Mouse (Mus musculus): ENCODE data around the gene Rbm47. TPM values are rescaled to one million over a fixed set of nuclear protein-coding genes. Genes with fewer than 3 reads are reported as not detected.

Gene Rbm47
- total and polyA plus RNA-seq, 2 experiments: 47.4 to 63.5 TPM

DNA sequence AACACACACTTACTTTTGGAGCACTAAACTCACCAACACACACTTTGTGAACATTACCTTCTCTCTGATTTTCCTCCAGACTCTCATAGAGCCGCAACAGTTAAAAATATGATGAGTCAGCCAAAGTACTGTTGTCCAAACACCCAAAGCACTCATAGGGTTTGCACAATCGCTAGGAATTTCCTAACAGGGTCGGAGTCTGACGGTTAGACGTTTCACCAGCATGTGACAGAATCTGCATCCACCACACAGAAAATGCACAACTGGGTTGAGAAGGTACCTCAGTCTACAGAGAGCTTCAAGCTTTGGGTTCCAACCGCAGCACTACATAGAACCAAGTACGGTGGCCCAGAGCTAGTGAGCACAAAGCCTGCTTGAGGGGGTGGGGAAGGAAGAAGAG lies 67.0 kb downstream of the Rbm47 start:
- peak overlapping the region; percentile 99 for H3K27ac ChIP-seq (replicated peaks; ENCODE audit: insufficient read depth, low read depth, low read length)
- peak; percentile 97 for DNase-seq (ENCODE audit: extremely low read depth, low read depth, low spot score)
- 18% methylated on average over 7 of the region's 7 CpGs for WGBS

DNA sequence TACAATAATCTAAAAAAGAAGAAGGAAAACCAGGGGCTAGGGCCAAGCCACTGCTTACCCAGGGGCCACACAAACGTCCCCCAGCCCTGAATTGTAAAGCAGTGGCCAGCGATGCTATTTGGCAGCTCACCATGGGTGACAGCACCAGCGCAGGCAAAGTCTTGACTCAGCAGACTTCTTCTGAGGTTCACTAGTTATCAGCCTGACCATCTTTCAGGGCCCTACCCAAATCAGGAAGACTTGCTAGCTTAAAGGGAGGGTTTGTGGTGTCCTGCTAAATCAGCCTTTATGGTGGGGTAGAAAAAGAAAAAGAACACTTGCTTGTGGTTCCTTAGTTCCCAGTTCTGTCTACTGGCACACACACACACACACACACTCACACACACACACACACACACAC lies 67.6 kb downstream of the Rbm47 start:
- WGBS: 18% methylated on average over 3 of the region's 3 CpGs
- H3K27ac ChIP-seq (replicated peaks; ENCODE audit: insufficient read depth, low read depth, low read length): peak overlapping the region; percentile 28
- TF ChIP-seq POLR2A (IDR thresholded peaks at IDR 0.05; ENCODE audit: extremely low read depth, insufficient read depth, low read length): no peak

More for the DNA sequence above, 67.0 kb downstream of the Rbm47 start:
- H3K4me3 ChIP-seq (ENCODE audit: insufficient read depth, low read depth, low read length): no peak overlapping the region
- no peaks in the 10 kb centered on the region for H3K27me3 ChIP-seq (ENCODE audit: control insufficient read depth, insufficient read depth, low read length)
- TF ChIP-seq CTCF (IDR thresholded peaks at IDR 0.05; ENCODE audit: low read depth, low read length) (no peak), POLR2A (IDR thresholded peaks at IDR 0.05; ENCODE audit: extremely low read depth, insufficient read depth, low read length) (no peak)
- H3K79me2 ChIP-seq (ENCODE audit: control insufficient read depth, insufficient read depth, low read length): peaks cover 38% of the 10 kb centered on the region; the same call in 1 of the 2 replicates
- peaks cover 32% of the 10 kb centered on the region for H3K4me1 ChIP-seq (ENCODE audit: control insufficient read depth, insufficient read depth, low read length)
- H3K9ac ChIP-seq (ENCODE audit: low read depth, low read length): no peak overlapping the region; the same call in 1 of the 2 replicates
- peaks cover 2% of the 10 kb centered on the region; the same call in 1 of the 2 replicates for H3K36me3 ChIP-seq (ENCODE audit: control insufficient read depth, insufficient read depth, low read length)

DNA sequence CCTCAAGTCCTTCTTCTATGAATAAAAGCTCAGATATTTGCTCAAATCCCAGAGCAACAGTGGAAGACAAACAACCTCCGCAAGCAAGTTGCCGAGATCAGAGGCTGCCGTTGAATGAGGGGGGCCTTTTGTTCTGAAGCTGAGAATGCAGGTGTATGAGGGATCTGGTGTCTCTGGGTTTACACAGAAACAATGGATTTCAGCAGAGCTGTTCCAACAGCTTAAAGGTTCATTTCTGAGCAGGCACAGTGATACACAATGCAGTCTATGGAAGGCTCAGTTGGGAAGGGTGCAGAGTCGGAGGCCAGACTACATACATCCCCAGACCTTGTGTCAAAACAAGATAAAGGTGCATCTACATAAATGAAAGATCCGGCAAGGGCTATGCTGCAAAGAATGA lies 69.5 kb downstream of the Rbm47 start:
- 88% methylated on average over 5 of the region's 5 CpGs for WGBS
- TF ChIP-seq POLR2A (IDR thresholded peaks at IDR 0.05; ENCODE audit: extremely low read depth, insufficient read depth, low read length) (no peak), CTCF (IDR thresholded peaks at IDR 0.05; ENCODE audit: low read depth, low read length) (no peak)
- Histone ChIP-seq H3K27me3 (ENCODE audit: control insufficient read depth, insufficient read depth, low read length) (no peaks in the 10 kb centered on the region), H3K4me1 (ENCODE audit: control insufficient read depth, insufficient read depth, low read length) (peaks cover 47% of the 10 kb centered on the region), H3K9ac (ENCODE audit: low read depth, low read length) (no peak overlapping the region), H3K79me2 (ENCODE audit: control insufficient read depth, insufficient read depth, low read length) (peaks cover 36% of the 10 kb centered on the region; the same call in 1 of the 2 replicates), H3K36me3 (ENCODE audit: control insufficient read depth, insufficient read depth, low read length) (peaks cover 2% of the 10 kb centered on the region; the same call in 1 of the 2 replicates), H3K4me3 (ENCODE audit: insufficient read depth, low read depth, low read length) (no peak overlapping the region), H3K27ac (replicated peaks; ENCODE audit: insufficient read depth, low read depth, low read length) (no peak overlapping the region)
- no peak for DNase-seq (ENCODE audit: extremely low read depth, low read depth, low spot score)

More for the DNA sequence above, 67.6 kb downstream of the Rbm47 start:
- Histone ChIP-seq H3K4me1 (ENCODE audit: control insufficient read depth, insufficient read depth, low read length) (peaks cover 34% of the 10 kb centered on the region), H3K4me3 (ENCODE audit: insufficient read depth, low read depth, low read length) (no peak overlapping the region), H3K79me2 (ENCODE audit: control insufficient read depth, insufficient read depth, low read length) (peaks cover 36% of the 10 kb centered on the region; the same call in 1 of the 2 replicates), H3K36me3 (ENCODE audit: control insufficient read depth, insufficient read depth, low read length) (peaks cover 2% of the 10 kb centered on the region; the same call in 1 of the 2 replicates), H3K9ac (ENCODE audit: low read depth, low read length) (peak overlapping the region; percentile 32; the same call in 1 of the 2 replicates), H3K27me3 (ENCODE audit: control insufficient read depth, insufficient read depth, low read length) (no peaks in the 10 kb centered on the region)
- peak; percentile 49 for DNase-seq (ENCODE audit: extremely low read depth, low read depth, low spot score)

DNA sequence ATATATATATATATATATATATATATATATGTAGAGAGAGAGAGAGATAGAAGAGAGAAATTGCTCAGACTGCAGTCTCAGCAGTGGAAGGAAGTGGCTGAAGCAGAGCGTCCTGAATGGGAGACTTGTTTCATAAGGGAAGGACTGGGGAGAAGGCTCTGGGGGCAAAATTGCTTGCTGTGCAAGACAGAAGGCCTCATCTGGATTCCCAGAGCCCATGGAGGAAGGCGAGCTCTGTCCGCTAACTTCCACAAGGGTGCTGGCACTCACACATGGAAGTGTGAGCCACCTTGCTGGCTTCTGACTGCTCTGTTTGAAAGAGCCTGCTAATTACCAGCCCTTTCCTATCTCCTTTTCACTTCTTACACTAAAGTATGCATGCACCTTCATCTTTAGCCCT lies 70.1 kb downstream of the Rbm47 start:
- no peak overlapping the region for H3K4me3 ChIP-seq (ENCODE audit: insufficient read depth, low read depth, low read length)
- no peak overlapping the region for H3K9ac ChIP-seq (ENCODE audit: low read depth, low read length)
- peaks cover 49% of the 10 kb centered on the region for H3K4me1 ChIP-seq (ENCODE audit: control insufficient read depth, insufficient read depth, low read length)
- no peak overlapping the region for H3K27ac ChIP-seq (replicated peaks; ENCODE audit: insufficient read depth, low read depth, low read length)
- DNase-seq (ENCODE audit: extremely low read depth, low read depth, low spot score): no peak
- TF ChIP-seq POLR2A (IDR thresholded peaks at IDR 0.05; ENCODE audit: extremely low read depth, insufficient read depth, low read length) (no peak), CTCF (IDR thresholded peaks at IDR 0.05; ENCODE audit: low read depth, low read length) (no peak)
- H3K79me2 ChIP-seq (ENCODE audit: control insufficient read depth, insufficient read depth, low read length): peaks cover 30% of the 10 kb centered on the region; the same call in 1 of the 2 replicates
- peaks cover 2% of the 10 kb centered on the region; the same call in 1 of the 2 replicates for H3K36me3 ChIP-seq (ENCODE audit: control insufficient read depth, insufficient read depth, low read length)
- 85% methylated on average over 3 of the region's 3 CpGs for WGBS
- H3K27me3 ChIP-seq (ENCODE audit: control insufficient read depth, insufficient read depth, low read length): no peaks in the 10 kb centered on the region

DNA sequence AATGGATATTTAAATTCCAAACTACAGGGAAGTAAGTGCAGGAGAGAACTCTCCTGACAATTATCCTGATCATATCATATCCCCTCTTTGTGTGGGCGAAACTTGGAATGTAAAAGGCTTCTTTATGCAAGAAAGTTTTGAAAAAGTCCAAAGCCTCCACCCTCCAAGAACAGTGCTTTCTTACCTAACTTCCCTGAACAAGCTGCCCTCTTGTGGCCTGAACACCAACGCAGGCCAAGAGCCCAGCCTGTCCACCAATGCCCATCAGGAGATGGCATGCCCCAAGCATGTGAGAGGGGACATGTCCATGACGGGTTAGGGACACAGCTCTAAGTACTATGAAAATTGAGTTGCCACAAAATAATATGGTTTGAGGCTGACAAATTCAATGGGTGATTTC lies 71.3 kb downstream of the Rbm47 start:
- Histone ChIP-seq H3K27ac (replicated peaks; ENCODE audit: insufficient read depth, low read depth, low read length) (no peak overlapping the region), H3K4me1 (ENCODE audit: control insufficient read depth, insufficient read depth, low read length) (peaks cover 47% of the 10 kb centered on the region), H3K4me3 (ENCODE audit: insufficient read depth, low read depth, low read length) (no peak overlapping the region), H3K36me3 (ENCODE audit: control insufficient read depth, insufficient read depth, low read length) (peaks cover 10% of the 10 kb centered on the region), H3K27me3 (ENCODE audit: control insufficient read depth, insufficient read depth, low read length) (no peaks in the 10 kb centered on the region), H3K9ac (ENCODE audit: low read depth, low read length) (no peak overlapping the region), H3K79me2 (ENCODE audit: control insufficient read depth, insufficient read depth, low read length) (peaks cover 32% of the 10 kb centered on the region; the same call in 1 of the 2 replicates)
- TF ChIP-seq CTCF (IDR thresholded peaks at IDR 0.05; ENCODE audit: low read depth, low read length) (peak; percentile 78), POLR2A (IDR thresholded peaks at IDR 0.05; ENCODE audit: extremely low read depth, insufficient read depth, low read length) (no peak)
- 42% methylated on average over 3 of the region's 3 CpGs for WGBS
- peak; percentile 75 for DNase-seq (ENCODE audit: extremely low read depth, low read depth, low spot score)

DNA sequence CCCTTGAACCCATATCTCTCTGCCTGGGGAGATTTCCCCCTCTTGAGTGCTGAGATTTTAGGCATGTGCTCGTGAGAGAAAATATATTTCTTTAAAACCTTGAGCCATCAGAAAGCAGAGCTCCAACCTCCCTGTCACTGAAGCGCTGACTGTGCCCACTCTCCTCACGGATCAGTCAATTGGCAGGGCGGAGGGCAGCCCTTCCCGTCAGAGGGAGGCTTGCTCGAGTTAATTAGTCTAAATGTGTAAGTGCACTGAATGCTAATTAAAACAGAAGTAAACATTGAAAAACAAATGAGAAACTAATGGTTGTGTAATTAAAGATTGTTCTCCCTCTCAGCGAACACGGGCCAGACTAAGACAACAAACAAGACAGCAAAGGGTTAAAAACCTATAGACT lies 72.6 kb downstream of the Rbm47 start:
- no peak overlapping the region for H3K9ac ChIP-seq (ENCODE audit: low read depth, low read length)
- H3K27me3 ChIP-seq (ENCODE audit: control insufficient read depth, insufficient read depth, low read length): no peaks in the 10 kb centered on the region
- H3K79me2 ChIP-seq (ENCODE audit: control insufficient read depth, insufficient read depth, low read length): peaks cover 33% of the 10 kb centered on the region; the same call in 1 of the 2 replicates
- TF ChIP-seq POLR2A (IDR thresholded peaks at IDR 0.05; ENCODE audit: extremely low read depth, insufficient read depth, low read length): no peak
- TF ChIP-seq CTCF (IDR thresholded peaks at IDR 0.05; ENCODE audit: low read depth, low read length): no peak
- H3K4me3 ChIP-seq (ENCODE audit: insufficient read depth, low read depth, low read length): no peak overlapping the region
- DNase-seq (ENCODE audit: extremely low read depth, low read depth, low spot score): no peak
- peaks cover 50% of the 10 kb centered on the region for H3K4me1 ChIP-seq (ENCODE audit: control insufficient read depth, insufficient read depth, low read length)
- no peak overlapping the region for H3K27ac ChIP-seq (replicated peaks; ENCODE audit: insufficient read depth, low read depth, low read length)
- WGBS: 74% methylated on average over 8 of the region's 8 CpGs
- peaks cover 10% of the 10 kb centered on the region for H3K36me3 ChIP-seq (ENCODE audit: control insufficient read depth, insufficient read depth, low read length)
